In genomic region chr17:34177179-34177578, GRCm38 (mm10) we compare ENCODE assay signal across 19 mouse cellular contexts. TPM values are rescaled to one million over a fixed set of nuclear protein-coding genes. Genes with fewer than 3 reads are reported as not detected.
DNase-seq lines count a peak whose midpoint lies in the region; ATAC-seq and TF ChIP-seq lines count a peak whose summit lies in the region.
"Had no signal": no experiment of that assay in that cellular context is flagged by ENCODE, and none has a peak within 500 bp of the region (broad histone marks: within the 10 kb centered on the region; RNA-seq: fewer than 3 reads in every experiment).

No protein-coding gene starts in this region.

- 67% methylated on average over 4 of the region's 4 CpGs for WGBS in hindbrain, embryonic 11.5 days
- 71% methylated on average over 4 of the region's 4 CpGs for WGBS in hindbrain, embryonic 10.5 days
- 65% methylated on average over 4 of the region's 4 CpGs for WGBS in lung, postnatal 0 days
- 68% methylated on average over 4 of the region's 4 CpGs for WGBS in heart, embryonic 10.5 days

- H3K36me3 ChIP-seq in hindbrain, embryonic 11.5 days (ENCODE audit: control insufficient read depth, insufficient read depth, low read length) = no peaks in the 10 kb centered on the region
- H3K36me3 ChIP-seq in hindbrain, embryonic 10.5 days = no peaks in the 10 kb centered on the region
- H3K36me3 ChIP-seq in lung, postnatal 0 days (ENCODE audit: insufficient read depth, low read length) = no peaks in the 10 kb centered on the region
- no peaks in the 10 kb centered on the region for H3K36me3 ChIP-seq in MEL (ENCODE audit: control insufficient read depth in 1 of 2, insufficient read depth in 2 of 2, low read length in 2 of 2)
- H3K36me3 ChIP-seq in splenic B cell, adult 2 months (ENCODE audit: control insufficient read depth, insufficient read depth, low read length, poor library complexity, severe bottlenecking) = peaks cover 3% of the 10 kb centered on the region
- H3K36me3 ChIP-seq in heart, embryonic 10.5 days = no peaks in the 10 kb centered on the region
- H3K36me3 ChIP-seq: heart, embryonic 12.5 days; limb, embryonic 10.5 days; liver, embryonic 15.5 days; midbrain, embryonic 13.5 days had no signal

- H3K79me2 ChIP-seq in MEL (ENCODE audit: control insufficient read depth, insufficient read depth, low read length, poor library complexity) = no peaks in the 10 kb centered on the region

- ATAC-seq in hindbrain, embryonic 11.5 days (ENCODE audit: low FRiP score) = no peak
- no peak for ATAC-seq in lung, postnatal 0 days
- ATAC-seq: midbrain, embryonic 13.5 days had no signal

- TF ChIP-seq CTCF in lung, postnatal 0 days (IDR thresholded peaks at IDR 0.05) = peak; percentile 50
- peak; percentile 22 to 37 (median 35); a peak in 4 of 6 replicates for TF ChIP-seq CTCF in MEL (IDR thresholded peaks at IDR 0.05 in 2 of 3, conservative IDR thresholded peaks at IDR 0.05 in 1 of 3; ENCODE audit: control insufficient read depth in 1 of 3, insufficient read depth in 1 of 3, low read depth in 2 of 3, low read length in 3 of 3, poor library complexity in 1 of 3, severe bottlenecking in 1 of 3)

- peak; percentile 21 for DNase-seq in hindbrain, embryonic 11.5 days (ENCODE audit: low spot score)
- DNase-seq in hindbrain, embryonic 10.5 days (ENCODE audit: low spot score) = no peak
- no peak for DNase-seq in lung, postnatal 0 days (ENCODE audit: low spot score)
- no peak for DNase-seq in lung, postnatal 10 days
- peak; percentile 40 for DNase-seq in MEL (ENCODE audit: low read depth, low spot score)
- DNase-seq in splenic B cell, adult 2 months (ENCODE audit: low read depth, low spot score) = peak; percentile 69
- no peak for DNase-seq in heart, embryonic 10.5 days (ENCODE audit: low spot score)
- DNase-seq: adrenal gland, adult 8-10 months; cerebellum, postnatal 10 days; gastrocnemius, postnatal 14 days; kidney, adult 11 months; kidney, postnatal 36 days had no signal

- H3K4me2 ChIP-seq in hindbrain, embryonic 11.5 days (replicated peaks; ENCODE audit: low read depth, low read length) = no peak overlapping the region
- no peak overlapping the region for H3K4me2 ChIP-seq in lung, postnatal 0 days (replicated peaks; ENCODE audit: low read depth, low read length)
- H3K4me2 ChIP-seq: heart, embryonic 12.5 days; liver, embryonic 15.5 days; midbrain, embryonic 13.5 days had no signal

- no peaks in the 10 kb centered on the region for H3K4me1 ChIP-seq in hindbrain, embryonic 11.5 days (replicated peaks; ENCODE audit: control insufficient read depth, insufficient read depth, low read length)
- H3K4me1 ChIP-seq in hindbrain, embryonic 10.5 days (replicated peaks) = no peaks in the 10 kb centered on the region
- no peaks in the 10 kb centered on the region for H3K4me1 ChIP-seq in lung, postnatal 0 days (ENCODE audit: insufficient read depth, low read depth, low read length)
- H3K4me1 ChIP-seq in MEL (ENCODE audit: control insufficient read depth in 1 of 2, insufficient read depth in 2 of 2, low read length in 2 of 2) = no peaks in the 10 kb centered on the region
- no peaks in the 10 kb centered on the region for H3K4me1 ChIP-seq in heart, embryonic 10.5 days
- H3K4me1 ChIP-seq: heart, embryonic 12.5 days; limb, embryonic 10.5 days; midbrain, embryonic 13.5 days had no signal

- H3K9me3 ChIP-seq in hindbrain, embryonic 11.5 days (ENCODE audit: control insufficient read depth, low read length) = peaks cover 5% of the 10 kb centered on the region; the same call in 1 of the 2 replicates
- peaks cover 20% of the 10 kb centered on the region for H3K9me3 ChIP-seq in hindbrain, embryonic 10.5 days
- no peaks in the 10 kb centered on the region for H3K9me3 ChIP-seq in lung, postnatal 0 days (ENCODE audit: low read length)
- no peaks in the 10 kb centered on the region for H3K9me3 ChIP-seq in MEL (replicated peaks; ENCODE audit: insufficient read depth, low read length)
- H3K9me3 ChIP-seq in heart, embryonic 10.5 days = 0 out of 2 replicates have a peak, but pooled peaks cover 8% of the 10 kb centered on the region
- H3K9me3 ChIP-seq: limb, embryonic 10.5 days; liver, embryonic 15.5 days had no signal

- no peak for TF ChIP-seq RAD21 in MEL (IDR thresholded peaks at IDR 0.05; ENCODE audit: low read depth, low read length)

- no peak for TF ChIP-seq POLR2A in MEL (IDR thresholded peaks at IDR 0.05; ENCODE audit: control insufficient read depth in 1 of 2, insufficient read depth in 1 of 2, low read depth in 1 of 2, low read length in 2 of 2, poor library complexity in 1 of 2)

- no peak overlapping the region for H3K9ac ChIP-seq in hindbrain, embryonic 11.5 days (ENCODE audit: low read depth, low read length)
- no peak overlapping the region for H3K9ac ChIP-seq in lung, postnatal 0 days (replicated peaks; ENCODE audit: low read depth)
- H3K9ac ChIP-seq in MEL (ENCODE audit: control insufficient read depth, low read depth, low read length, poor library complexity, severe bottlenecking) = no peak overlapping the region
- H3K9ac ChIP-seq: heart, embryonic 12.5 days; liver, embryonic 15.5 days; midbrain, embryonic 13.5 days had no signal

- no peak for TF ChIP-seq EP300 in lung, postnatal 0 days (IDR thresholded peaks at IDR 0.05)
- TF ChIP-seq EP300 in MEL (IDR thresholded peaks at IDR 0.05; ENCODE audit: low read depth in 1 of 2, low read length in 2 of 2) = no peak

- H3K27me3 ChIP-seq in hindbrain, embryonic 11.5 days (ENCODE audit: control insufficient read depth, insufficient read depth, low read length) = no peaks in the 10 kb centered on the region; the same call in 1 of the 2 replicates
- peaks cover 2% of the 10 kb centered on the region; the same call in 1 of the 2 replicates for H3K27me3 ChIP-seq in hindbrain, embryonic 10.5 days (ENCODE audit: insufficient read depth, poor library complexity, severe bottlenecking)
- H3K27me3 ChIP-seq in lung, postnatal 0 days (replicated peaks; ENCODE audit: insufficient read depth, low read length) = no peaks in the 10 kb centered on the region
- no peaks in the 10 kb centered on the region for H3K27me3 ChIP-seq in MEL (ENCODE audit: control insufficient read depth in 1 of 2, insufficient read depth in 2 of 2, low read length in 2 of 2)
- no peaks in the 10 kb centered on the region for H3K27me3 ChIP-seq in splenic B cell, adult 2 months (ENCODE audit: control insufficient read depth, insufficient read depth, low read length, poor library complexity, severe bottlenecking)
- H3K27me3 ChIP-seq in heart, embryonic 10.5 days (ENCODE audit: insufficient read depth, poor library complexity, severe bottlenecking) = peaks cover 13% of the 10 kb centered on the region; the same call in 1 of the 2 replicates
- H3K27me3 ChIP-seq: CH12.LX; liver, embryonic 15.5 days; midbrain, embryonic 13.5 days had no signal

- no peak overlapping the region for H3K4me3 ChIP-seq in hindbrain, embryonic 11.5 days (ENCODE audit: low read depth, low read length)
- H3K4me3 ChIP-seq in hindbrain, embryonic 10.5 days = no peak overlapping the region
- H3K4me3 ChIP-seq in lung, postnatal 0 days (ENCODE audit: low read depth, low read length) = no peak overlapping the region
- no peak overlapping the region for H3K4me3 ChIP-seq in MEL (ENCODE audit: control insufficient read depth in 1 of 2, insufficient read depth in 1 of 2, low read depth in 2 of 2, low read length in 2 of 2)
- no peak overlapping the region for H3K4me3 ChIP-seq in heart, embryonic 10.5 days
- H3K4me3 ChIP-seq: erythroblast, embryonic 14.5 days; heart, embryonic 12.5 days; limb, embryonic 10.5 days; liver, embryonic 15.5 days; midbrain, embryonic 13.5 days had no signal

- H3K27ac ChIP-seq in hindbrain, embryonic 11.5 days (ENCODE audit: low read depth, low read length) = no peak overlapping the region
- no peak overlapping the region for H3K27ac ChIP-seq in hindbrain, embryonic 10.5 days
- no peak overlapping the region for H3K27ac ChIP-seq in lung, postnatal 0 days (ENCODE audit: low read length)
- no peak overlapping the region for H3K27ac ChIP-seq in MEL (ENCODE audit: control insufficient read depth, low read depth, low read length)
- H3K27ac ChIP-seq in heart, embryonic 10.5 days = no peak overlapping the region
- H3K27ac ChIP-seq: limb, embryonic 10.5 days; liver, embryonic 15.5 days; macrophage; midbrain, embryonic 13.5 days had no signal

RNA-seq across cellular contexts. Expression of gene Tap1, which starts 10.2 kb away (rescaled TPM):
- polyA plus RNA-seq in hindbrain, embryonic 11.5 days (2014; fragmentation: Nextera tagmentation; extraction: Ambion mirVana) = 1.0 and 1.1 TPM in 2 replicates
- polyA plus RNA-seq in hindbrain, embryonic 10.5 days (2016; fragmentation: Nextera tagmentation; extraction: Ambion mirVana) = 1.7 TPM in 2 replicates
- polyA plus RNA-seq in lung, postnatal 0 days (2015; fragmentation: Nextera tagmentation; extraction: Ambion mirVana) = 11.6 and 12.6 TPM in 2 replicates
- 24.6 and 30.7 TPM in 2 replicates for total RNA-seq in MEL (2012; rRNA removed)
- polyA plus RNA-seq in MEL (2012; ENCODE audit: insufficient read depth in 1 of 2, insufficient read length in 2 of 2, low read depth in 1 of 2, low replicate concordance in 2 of 2, missing spikeins in 1 of 2) = 10 to 100 TPM in 1 of 2 experiments, not detected in 1; 46.6 TPM
- 0.84 and 1.2 TPM in 2 replicates for polyA plus RNA-seq in heart, embryonic 10.5 days (2016; fragmentation: Nextera tagmentation; extraction: Ambion mirVana)

RNA-seq across cellular contexts. Expression of gene Psmb9, which starts 10.4 kb away (rescaled TPM):
- 0.42 and 1.1 TPM in 2 replicates for polyA plus RNA-seq in hindbrain, embryonic 11.5 days (2014; fragmentation: Nextera tagmentation; extraction: Ambion mirVana)
- 0.66 and 0.97 TPM in 2 replicates for polyA plus RNA-seq in hindbrain, embryonic 10.5 days (2016; fragmentation: Nextera tagmentation; extraction: Ambion mirVana)
- polyA plus RNA-seq in lung, postnatal 0 days (2015; fragmentation: Nextera tagmentation; extraction: Ambion mirVana) = 16.4 and 17.1 TPM in 2 replicates
- total RNA-seq in MEL (2012; rRNA removed) = 23.3 and 24.9 TPM in 2 replicates
- 10 to 100 TPM in 1 of 2 experiments, not detected in 1; 14.7 TPM for polyA plus RNA-seq in MEL (2012; ENCODE audit: insufficient read depth in 1 of 2, insufficient read length in 2 of 2, low read depth in 1 of 2, low replicate concordance in 2 of 2, missing spikeins in 1 of 2)
- 0.41 and 0.60 TPM in 2 replicates for polyA plus RNA-seq in heart, embryonic 10.5 days (2016; fragmentation: Nextera tagmentation; extraction: Ambion mirVana)

RNA-seq across cellular contexts. Expression of gene Psmb8, which starts 20.3 kb away (rescaled TPM):
- polyA plus RNA-seq in hindbrain, embryonic 11.5 days (2014; fragmentation: Nextera tagmentation; extraction: Ambion mirVana) = 1.3 and 1.9 TPM in 2 replicates
- 1.2 and 1.8 TPM in 2 replicates for polyA plus RNA-seq in hindbrain, embryonic 10.5 days (2016; fragmentation: Nextera tagmentation; extraction: Ambion mirVana)
- polyA plus RNA-seq in lung, postnatal 0 days (2015; fragmentation: Nextera tagmentation; extraction: Ambion mirVana) = 54.9 and 58.6 TPM in 2 replicates
- total RNA-seq in MEL (2012; rRNA removed) = 129 and 144 TPM in 2 replicates
- 100 to 1,000 TPM in 1 of 2 experiments, not detected in 1; 133 TPM for polyA plus RNA-seq in MEL (2012; ENCODE audit: insufficient read depth in 1 of 2, insufficient read length in 2 of 2, low read depth in 1 of 2, low replicate concordance in 2 of 2, missing spikeins in 1 of 2)
- polyA plus RNA-seq in heart, embryonic 10.5 days (2016; fragmentation: Nextera tagmentation; extraction: Ambion mirVana) = 0.86 and 0.87 TPM in 2 replicates

RNA-seq across cellular contexts. Expression of gene H2-DMb1, which starts 24.3 kb away (rescaled TPM):
- polyA plus RNA-seq in hindbrain, embryonic 11.5 days (2014; fragmentation: Nextera tagmentation; extraction: Ambion mirVana) = 0.29 and 0.94 TPM in 2 replicates
- polyA plus RNA-seq in hindbrain, embryonic 10.5 days (2016; fragmentation: Nextera tagmentation; extraction: Ambion mirVana) = 0.30 and 0.98 TPM in 2 replicates
- 6.9 and 7.2 TPM in 2 replicates for polyA plus RNA-seq in lung, postnatal 0 days (2015; fragmentation: Nextera tagmentation; extraction: Ambion mirVana)
- not detected in 2 replicates for total RNA-seq in MEL (2012; rRNA removed)
- polyA plus RNA-seq in MEL (2012; ENCODE audit: insufficient read depth in 1 of 2, insufficient read length in 2 of 2, low read depth in 1 of 2, low replicate concordance in 2 of 2, missing spikeins in 1 of 2) = under 1 TPM in 1 of 2 experiments, not detected in 1; 0.67 TPM
- polyA plus RNA-seq in heart, embryonic 10.5 days (2016; fragmentation: Nextera tagmentation; extraction: Ambion mirVana) = 0.23 and 0.29 TPM in 2 replicates
- polyA plus RNA-seq: erythroblast, embryonic 14.5 days had no signal

RNA-seq across cellular contexts. Expression of gene Tap2, which starts 26.1 kb away (rescaled TPM):
- polyA plus RNA-seq in hindbrain, embryonic 11.5 days (2014; fragmentation: Nextera tagmentation; extraction: Ambion mirVana) = 0.19 and 0.50 TPM in 2 replicates
- polyA plus RNA-seq in hindbrain, embryonic 10.5 days (2016; fragmentation: Nextera tagmentation; extraction: Ambion mirVana) = 0.27 and 1.4 TPM in 2 replicates
- polyA plus RNA-seq in lung, postnatal 0 days (2015; fragmentation: Nextera tagmentation; extraction: Ambion mirVana) = 23.9 and 26.1 TPM in 2 replicates
- total RNA-seq in MEL (2012; rRNA removed) = 40.3 and 48.5 TPM in 2 replicates
- polyA plus RNA-seq in MEL (2012; ENCODE audit: insufficient read depth in 1 of 2, insufficient read length in 2 of 2, low read depth in 1 of 2, low replicate concordance in 2 of 2, missing spikeins in 1 of 2) = 10 to 100 TPM in 1 of 2 experiments, not detected in 1; 63.0 TPM
- 0.48 and 0.51 TPM in 2 replicates for polyA plus RNA-seq in heart, embryonic 10.5 days (2016; fragmentation: Nextera tagmentation; extraction: Ambion mirVana)

Comparison
In these comparisons a context has a peak if more than half of its experiments do, and no peak if none do; other contexts are left out.
1. DNase-seq: peak in hindbrain, embryonic 11.5 days (single experiment), MEL (single experiment) and splenic B cell, adult 2 months (single experiment); none in hindbrain, embryonic 10.5 days (single experiment), lung, postnatal 0 days (single experiment), lung, postnatal 10 days (single experiment) and heart, embryonic 10.5 days (single experiment).